Mouse (Mus musculus) limb, embryonic 14.5 days (tissue): Measurements from ENCODE around the gene Cry2. TPM values are rescaled to one million over a fixed set of nuclear protein-coding genes. Genes with fewer than 3 reads are reported as not detected.

ENCODE experiments used
- ATAC-seq: fragments of 200-750 bp; cut with Nextera tagmentation; 2 replicates; pipeline ENCODE4 v1.8.0; 2017; ENCODE audit warnings: low read depth, moderate number of reproducible peaks, moderate TSS enrichment; ENCODE audit not compliant: low FRiP score
- DNase-seq: peaks from one replicate; pipeline ENCODE4 v3.0.0-alpha.2; 2015; ENCODE audit warnings: low spot score
- H3K27ac ChIP-seq: fragments of 300-500 bp; sonication (generic); replicated peaks from 2 replicates; pipeline ENCODE4 v1.5.1; 2014; ENCODE audit warnings: low read depth, mild to moderate bottlenecking, low read length, moderate library complexity, mixed read lengths
- H3K27me3 ChIP-seq: fragments of 300-500 bp; sonication (generic); 2 replicates; pipeline ENCODE4 v1.6.1; 2014; ENCODE audit warnings: low read length, mixed read lengths; ENCODE audit not compliant: control insufficient read depth, insufficient read depth
- H3K36me3 ChIP-seq: fragments of 300-500 bp; sonication (generic); 2 replicates; pipeline ENCODE4 v1.6.1; 2014; ENCODE audit warnings: mild to moderate bottlenecking, low read length, moderate library complexity, mixed read lengths; ENCODE audit not compliant: control insufficient read depth, insufficient read depth
- H3K4me1 ChIP-seq: fragments of 300-500 bp; sonication (generic); 2 replicates; pipeline ENCODE4 v1.6.1; 2014; ENCODE audit warnings: antibody characterized with exemption, low read length, mixed read lengths; ENCODE audit not compliant: control insufficient read depth, insufficient read depth
- H3K4me2 ChIP-seq: fragments of 300-500 bp; sonication (generic); replicated peaks from 2 replicates; pipeline ENCODE4 v1.6.1; 2014; ENCODE audit warnings: low read depth, mild to moderate bottlenecking, low read length, moderate library complexity; ENCODE audit not compliant: severe bottlenecking
- H3K4me3 ChIP-seq: fragments of 300-500 bp; sonication (generic); replicated peaks from 2 replicates; pipeline ENCODE4 v1.5.1; 2014; ENCODE audit warnings: low read length
- H3K9ac ChIP-seq: fragments of 300-500 bp; sonication (generic); 2 replicates; pipeline ENCODE4 v1.6.1; 2014; ENCODE audit warnings: mild to moderate bottlenecking, low read depth, low read length, moderate library complexity; ENCODE audit not compliant: severe bottlenecking
- H3K9me3 ChIP-seq: fragments of 300-500 bp; sonication (generic); 2 replicates; pipeline ENCODE4 v1.6.1; 2016; ENCODE audit warnings: low read length; ENCODE audit not compliant: control insufficient read depth
- POLR2A ChIP-seq: fragments of 200-500 bp; IDR thresholded peaks from 2 replicates; pipeline ENCODE4 v1.8.0; 2012; ENCODE audit warnings: inconsistent platforms, mild to moderate bottlenecking, moderate library complexity, borderline replicate concordance; ENCODE audit not compliant: insufficient read depth, insufficient read length; ENCODE audit errors: extremely low read depth
- WGBS: fragments of 180-500 bp; shearing (Covaris S2); extraction: QIAGEN DNeasy Blood & Tissue Kit; methylation state at CpG from one replicate; pipeline ENCODE4 v1.1.7; 2014; 5-methylcytosine and 5-hydroxymethylcytosine counted together
- polyA plus RNA-seq, 2 experiments: library from polyadenylated mRNA; depleted of rRNA in 1 of 2; stranded (reverse) in 1 of 2; unstranded in 1 of 2; fragments of >200 nt; fragmentation: Nextera tagmentation in 1 of 2; extraction: Ambion mirVana in 1 of 2; gene quantifications; 2 replicates each; pipeline versions ENCODE4 v1.2.1 to v1.2.3; 2012 to 2014

Gene Cry2
- polyA plus RNA-seq, 2 experiments = 27.2 to 30.2 TPM

DNA sequence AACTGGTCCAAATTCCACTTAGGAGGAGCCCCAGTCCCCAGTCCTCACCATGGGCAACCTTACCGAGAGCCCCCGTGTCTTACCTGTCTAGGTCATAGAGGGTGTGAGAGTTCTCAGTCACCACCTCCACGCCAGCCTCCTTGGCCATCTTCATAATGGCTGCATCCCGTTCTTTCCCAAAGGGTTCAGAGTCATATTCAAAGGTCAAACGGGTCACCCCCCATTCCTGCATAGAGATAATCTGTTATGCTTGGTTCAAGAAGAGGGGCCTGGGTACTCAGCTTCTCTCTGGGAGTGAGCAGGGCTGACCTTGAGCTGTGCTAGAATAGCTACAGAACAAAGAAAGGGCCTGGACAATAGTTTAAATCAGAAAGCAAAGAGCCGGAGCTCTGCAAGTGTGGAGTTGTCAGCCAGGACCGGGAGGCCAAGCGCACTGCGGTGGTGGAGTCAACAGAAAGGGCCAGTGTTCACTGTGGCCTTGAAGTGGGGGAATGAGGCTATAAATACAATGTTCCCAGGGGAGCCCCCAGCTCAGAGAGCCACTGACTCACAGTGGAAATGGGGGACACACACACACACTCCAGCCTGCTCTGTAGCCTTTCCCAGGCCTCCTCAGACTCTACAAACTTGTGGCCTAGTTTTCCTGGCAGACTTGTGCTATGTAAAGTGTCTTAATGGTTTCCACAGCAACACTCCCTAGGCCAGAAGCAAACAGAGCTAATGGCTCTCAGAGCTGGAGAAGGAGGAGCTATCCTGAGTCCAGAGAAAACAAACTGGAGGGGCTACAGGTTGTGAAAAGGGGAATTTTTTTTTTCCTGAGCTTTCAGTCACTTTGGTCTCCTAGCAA is 9.2 kb downstream of the Cry2 start:
- Histone ChIP-seq H3K27ac (peak overlapping the region; percentile 87), H3K4me1 (peaks cover 44% of the 10 kb centered on the region), H3K4me2 (0 out of 2 replicates have a peak overlapping the region, but pooled peaks have one; percentile 9), H3K36me3 (peaks cover 63% of the 10 kb centered on the region), H3K27me3 (no peaks in the 10 kb centered on the region), H3K9me3 (no peaks in the 10 kb centered on the region), H3K9ac (no peak overlapping the region), H3K4me3 (no peak overlapping the region)
- ATAC-seq (peak; percentile 84), DNase-seq (peak; percentile 82)
- TF ChIP-seq POLR2A = no peak
- WGBS = 74% methylated on average over 9 of the region's 9 CpGs

DNA sequence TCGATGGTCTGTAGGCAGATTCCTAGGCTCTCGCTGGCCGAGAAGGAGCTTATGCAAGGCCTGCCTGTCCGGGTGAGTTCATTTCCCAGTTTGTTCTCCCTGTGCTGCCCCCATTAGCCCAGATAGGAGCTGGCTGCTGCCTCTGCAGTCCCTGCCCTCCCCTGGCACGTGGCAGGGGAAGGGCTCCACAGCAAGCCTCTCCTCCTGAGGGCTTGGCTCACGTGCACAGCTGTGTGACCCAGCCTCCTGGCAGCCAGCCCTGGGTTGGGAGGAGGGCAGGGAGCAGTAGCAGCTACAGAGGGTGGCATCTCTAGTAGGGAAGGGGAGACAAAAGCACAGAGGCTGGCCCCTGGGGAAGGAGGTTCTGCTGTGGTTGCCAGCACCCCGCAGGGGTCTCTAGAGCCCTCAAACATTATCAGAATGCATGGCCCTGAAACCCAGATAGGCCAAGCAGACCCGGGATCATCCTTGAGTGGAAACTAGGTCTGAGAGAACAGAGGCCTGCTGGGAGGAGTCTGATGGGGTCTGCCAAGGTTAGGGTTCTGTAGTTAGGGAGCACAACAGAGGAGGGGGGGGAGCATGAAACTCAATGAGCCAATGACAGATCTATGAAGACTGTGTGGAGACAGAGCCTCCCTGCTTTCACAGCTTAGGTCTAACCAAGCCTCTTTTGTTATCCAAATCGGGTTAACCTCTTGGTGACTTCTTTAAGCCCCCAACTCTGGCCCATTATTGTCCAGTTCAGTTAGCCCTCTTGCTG is 10.0 kb downstream of the Cry2 start:
- Histone ChIP-seq H3K27ac (peak overlapping the region; percentile 87), H3K27me3 (no peaks in the 10 kb centered on the region), H3K9ac (no peak overlapping the region), H3K36me3 (peaks cover 71% of the 10 kb centered on the region), H3K9me3 (no peaks in the 10 kb centered on the region), H3K4me1 (peaks cover 42% of the 10 kb centered on the region), H3K4me3 (no peak overlapping the region), H3K4me2 (no peak overlapping the region)
- no peak for DNase-seq
- WGBS = 89% methylated on average over 9 of the region's 9 CpGs
- no peak for ATAC-seq
- TF ChIP-seq POLR2A = no peak

DNA sequence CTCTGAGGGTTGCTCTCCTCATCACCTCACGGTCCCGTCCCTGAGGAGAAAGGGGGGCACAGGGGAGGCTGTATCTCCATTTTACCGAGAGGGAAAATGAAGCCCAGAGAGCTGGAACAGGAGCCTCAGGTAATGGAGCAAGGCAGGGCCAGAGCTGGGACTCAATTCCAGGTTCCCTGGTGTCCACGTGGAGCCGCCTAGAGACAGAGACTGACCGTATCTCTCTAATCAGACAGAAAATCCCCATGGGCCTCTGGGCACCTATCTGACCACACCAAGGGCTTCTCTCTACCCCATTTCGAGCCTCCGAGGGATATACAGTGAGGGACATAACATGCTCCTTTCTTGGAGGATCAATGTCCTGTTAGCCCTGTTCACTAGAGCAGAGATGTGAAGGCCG is 10.7 kb downstream of the Cry2 start:
- DNase-seq (no peak), ATAC-seq (no peak)
- H3K27me3 ChIP-seq = no peaks in the 10 kb centered on the region
- H3K36me3 ChIP-seq = peaks cover 78% of the 10 kb centered on the region
- no peak overlapping the region for H3K27ac ChIP-seq
- 92% methylated on average over 9 of the region's 9 CpGs for WGBS
- H3K9ac ChIP-seq = no peak overlapping the region
- no peak for TF ChIP-seq POLR2A
- H3K9me3 ChIP-seq = no peaks in the 10 kb centered on the region
- peaks cover 35% of the 10 kb centered on the region for H3K4me1 ChIP-seq
- no peak overlapping the region for H3K4me3 ChIP-seq
- H3K4me2 ChIP-seq = no peak overlapping the region

DNA sequence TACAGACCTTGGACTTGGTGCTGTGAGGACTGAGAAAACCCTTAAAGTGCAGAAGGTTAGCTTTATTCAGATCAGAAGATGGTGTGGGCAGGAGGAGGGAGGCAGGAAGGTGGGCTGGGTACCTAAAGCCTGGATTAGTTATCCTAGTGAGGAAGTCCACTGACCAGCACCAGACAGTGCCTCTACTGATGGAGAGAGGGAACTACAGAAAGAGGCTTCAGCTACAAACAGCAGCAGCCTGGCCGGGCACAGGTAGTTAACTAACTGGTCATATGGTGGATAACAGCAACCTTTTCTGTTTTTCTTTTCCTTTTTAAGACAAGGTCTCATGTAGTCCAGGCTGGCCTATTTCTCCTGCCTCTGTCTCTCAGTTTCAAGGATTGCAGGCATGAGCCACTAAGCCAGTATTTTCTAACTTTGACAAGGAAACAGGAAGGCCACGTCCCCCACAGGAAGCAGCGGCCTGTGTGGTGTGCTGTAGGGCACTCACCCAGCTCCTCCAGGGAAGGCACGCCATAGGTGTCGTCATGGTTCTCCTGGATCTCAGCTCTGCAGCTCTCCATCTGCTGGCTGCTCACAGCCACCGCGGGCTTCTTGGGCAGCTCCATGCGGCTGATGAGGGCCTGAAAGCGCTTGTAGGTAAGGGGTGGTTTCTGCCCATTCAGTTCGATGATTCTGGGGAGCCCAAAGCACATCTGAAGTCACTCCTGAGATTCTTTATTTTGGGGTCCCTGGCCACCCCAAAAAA is 11.3 kb downstream of the Cry2 start:
- DNase-seq (no peak), ATAC-seq (no peak)
- H3K9ac ChIP-seq = no peak overlapping the region
- no peak for TF ChIP-seq POLR2A
- peaks cover 29% of the 10 kb centered on the region for H3K4me1 ChIP-seq
- no peak overlapping the region for H3K4me2 ChIP-seq
- no peaks in the 10 kb centered on the region for H3K27me3 ChIP-seq
- H3K27ac ChIP-seq = no peak overlapping the region
- no peak overlapping the region for H3K4me3 ChIP-seq
- WGBS = 78% methylated on average over 10 of the region's 10 CpGs
- peaks cover 84% of the 10 kb centered on the region for H3K36me3 ChIP-seq
- H3K9me3 ChIP-seq = no peaks in the 10 kb centered on the region
